Mouse (Mus musculus): ENCODE results near the gene Rwdd2b. TPM values are rescaled to one million over a fixed set of nuclear protein-coding genes. Genes with fewer than 3 reads are reported as not detected.

Rwdd2b gene
- 1 to 10 TPM; 6.9 to 7.6 TPM for total RNA-seq (2021)

DNA sequence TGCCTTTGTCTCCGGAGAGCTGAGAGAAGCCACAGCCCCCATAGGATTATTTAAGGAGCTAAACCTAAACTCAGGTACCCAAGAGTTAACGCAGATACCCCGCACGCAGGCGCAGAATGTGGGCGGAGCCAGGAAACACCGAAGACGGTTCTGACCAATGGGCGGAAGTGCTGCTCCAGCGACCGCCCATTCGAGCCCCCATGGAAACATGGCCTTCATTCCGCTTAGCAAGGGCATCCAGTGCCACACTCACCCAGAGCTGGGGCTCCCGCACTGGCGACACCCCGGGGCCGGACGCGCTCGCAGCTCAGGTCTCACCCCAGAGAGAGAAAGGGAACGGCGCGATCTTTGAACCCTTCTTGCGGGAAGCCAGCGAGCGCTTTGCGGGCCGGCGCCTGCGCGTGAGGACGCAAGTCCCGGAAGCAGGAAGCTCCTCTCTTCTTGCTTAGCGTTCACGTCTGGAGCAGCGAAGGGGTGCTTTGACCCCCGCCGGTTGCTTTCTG, at the start of gene Rwdd2b:
TSS of gene Rwdd2b (minus strand) at position 390 of the 503 bp plus-strand sequence.
- peak; percentile 95 for DNase-seq

DNA sequence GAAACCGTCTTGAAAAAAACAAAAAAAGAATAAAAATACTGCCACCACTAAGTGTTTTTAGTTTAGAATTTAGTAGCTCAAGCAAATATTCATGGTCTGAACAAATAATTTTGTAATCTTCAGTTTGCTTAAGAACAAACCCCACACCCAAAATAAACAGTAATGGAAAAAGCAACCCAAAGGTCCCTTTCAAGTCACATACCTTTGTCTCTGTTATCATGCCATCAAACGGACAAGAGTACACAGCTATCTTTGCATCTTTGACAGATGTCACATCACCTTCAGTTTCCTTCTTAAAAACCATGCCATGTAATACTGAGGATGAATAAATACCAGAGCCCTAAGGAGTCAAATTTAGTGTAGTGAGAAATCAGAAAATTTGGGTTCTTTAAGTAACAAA, 48.2 kb upstream of the Rwdd2b start:
- DNase-seq: no peak

DNA sequence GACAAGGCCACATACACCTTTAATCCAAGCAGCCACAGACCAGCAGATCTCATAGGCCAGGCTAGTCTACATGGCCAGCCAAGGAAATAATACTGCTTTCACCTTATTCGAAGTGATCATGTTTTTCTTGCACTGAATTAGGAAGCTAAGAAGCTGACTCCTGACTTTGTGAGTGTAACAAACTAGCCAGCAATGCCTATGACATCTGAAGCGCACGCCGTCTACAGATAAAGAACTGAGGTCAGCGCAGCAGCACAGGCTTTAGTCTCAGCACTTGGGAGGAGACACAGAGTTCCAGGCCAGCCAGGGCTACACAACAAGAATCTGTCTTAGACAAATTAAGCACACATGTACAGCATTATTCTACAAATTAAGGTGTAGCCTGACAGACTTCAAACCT, 46.4 kb upstream of the Rwdd2b start:
- DNase-seq: no peak

DNA sequence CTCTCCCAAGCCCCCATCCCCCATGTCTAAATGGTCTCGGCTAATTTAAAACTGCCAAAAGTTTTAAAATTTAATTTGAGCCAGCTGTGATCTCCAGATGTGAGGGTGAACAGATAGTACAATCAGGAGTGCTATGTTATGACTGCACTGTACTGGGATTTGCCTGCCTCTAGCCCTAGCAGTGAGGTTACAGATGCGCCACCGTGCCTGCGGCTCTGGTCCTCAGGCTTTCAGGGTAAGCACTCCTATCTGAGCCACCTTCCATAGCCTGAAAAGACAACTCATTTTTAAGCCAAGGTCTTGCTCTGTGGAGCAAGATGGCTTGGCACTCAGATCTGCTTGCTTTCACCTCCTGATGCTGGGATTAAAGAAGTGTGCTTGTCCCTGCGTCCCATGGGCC, 44.0 kb upstream of the Rwdd2b start:
- DNase-seq: no peak

DNA sequence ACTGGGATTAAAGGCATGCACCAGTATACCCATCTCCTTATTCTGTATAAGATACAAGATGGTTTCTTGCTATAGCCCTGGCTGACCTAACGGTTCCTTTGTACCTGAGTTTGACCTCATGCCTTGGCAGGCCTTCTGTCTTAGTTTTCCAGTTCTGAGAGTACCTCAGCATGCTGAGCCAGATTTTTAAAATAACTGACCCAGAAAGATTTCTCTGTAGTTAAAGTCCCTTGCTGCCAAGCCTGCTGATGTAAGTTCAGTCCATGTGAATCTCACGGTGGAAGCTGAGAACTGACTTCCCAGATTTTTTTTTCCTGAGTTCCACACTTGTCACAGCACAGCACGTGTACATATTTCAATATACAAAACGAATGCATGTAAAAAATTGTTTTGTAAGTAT, 30.2 kb upstream of the Rwdd2b start:
- DNase-seq: no peak

DNA sequence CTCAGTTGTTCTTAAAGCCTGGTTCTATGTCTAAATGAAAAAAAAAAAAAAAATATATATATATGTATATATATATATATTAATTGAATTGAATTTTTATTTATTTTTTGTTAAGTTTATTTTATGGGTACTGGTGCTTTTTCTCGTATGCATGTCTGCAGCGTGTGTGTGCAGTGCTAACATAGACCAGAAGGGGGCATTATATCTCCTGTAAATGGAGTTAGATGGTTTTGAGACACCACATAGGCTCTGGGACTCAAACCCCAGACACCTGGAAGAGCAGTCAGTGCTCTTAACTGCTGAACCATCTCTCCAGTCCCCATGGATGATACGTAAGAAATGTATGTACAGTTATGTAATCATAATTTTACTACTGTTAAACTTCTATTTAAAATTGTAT, 18.4 kb upstream of the Rwdd2b start:
- no peak for DNase-seq

DNA sequence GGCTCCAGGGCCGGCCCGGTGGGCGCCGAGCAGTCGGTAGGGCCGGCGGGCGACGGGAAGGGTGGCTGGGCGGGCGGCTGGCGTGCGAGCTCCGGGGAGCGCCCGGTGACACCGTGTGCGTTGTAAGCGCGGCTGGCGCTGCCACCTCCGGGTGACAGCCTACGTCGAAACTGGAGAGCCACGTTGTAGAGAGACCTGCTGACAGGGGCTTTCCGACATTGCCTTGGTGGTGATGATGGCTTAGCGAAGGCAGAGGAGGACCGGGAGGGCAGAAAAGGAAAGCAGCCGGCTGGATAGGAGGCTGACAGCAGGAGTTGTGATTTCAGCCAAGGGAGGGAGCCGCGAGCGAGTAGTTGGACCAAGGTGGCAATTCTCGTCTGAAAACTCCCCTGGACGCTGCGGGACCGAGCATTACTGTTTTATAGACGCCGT, 14.8 kb upstream of the Rwdd2b start:
- DNase-seq: peak; percentile 42

DNA sequence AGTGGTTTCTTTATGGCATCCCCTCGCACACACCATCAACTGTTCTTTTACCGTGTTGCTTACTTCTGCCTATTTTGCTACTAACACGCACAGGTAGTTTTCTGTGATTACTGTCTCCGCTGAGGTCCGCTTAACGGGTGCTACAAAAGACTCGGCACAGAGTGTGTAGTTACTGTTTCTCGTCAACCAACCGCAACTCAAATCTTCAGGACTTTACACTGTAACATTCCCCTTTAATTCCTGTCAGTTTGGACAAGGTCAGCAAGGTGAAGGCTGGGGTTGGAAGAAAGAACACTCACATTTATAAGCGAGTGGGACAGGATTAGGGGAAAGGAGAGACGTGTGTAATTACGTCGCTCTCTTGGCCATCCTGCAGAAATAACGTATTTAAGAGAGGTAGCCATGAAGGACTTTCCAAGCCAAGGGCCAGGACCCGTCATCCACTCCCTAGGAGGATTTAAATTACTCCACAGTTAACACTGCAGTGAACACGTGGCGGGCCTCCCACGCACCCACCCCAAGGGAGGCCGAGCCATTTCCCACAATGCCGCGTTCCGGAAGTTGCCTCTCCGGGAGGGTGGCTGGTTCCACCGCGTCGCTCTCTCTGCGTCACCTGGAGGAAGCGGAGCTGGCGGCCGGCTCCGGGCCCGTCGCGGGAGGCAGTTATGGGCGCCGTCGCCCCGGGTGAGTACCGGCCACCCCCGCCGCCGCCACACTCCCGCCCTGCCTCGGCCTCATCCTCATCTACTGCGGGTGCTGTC, 14.2 kb upstream of the Rwdd2b start, which contains the start of gene Usp16:
TSS of gene Usp16 (plus strand) at position 285 of the 761 bp plus-strand sequence.
- peak; percentile 95 for DNase-seq

DNA sequence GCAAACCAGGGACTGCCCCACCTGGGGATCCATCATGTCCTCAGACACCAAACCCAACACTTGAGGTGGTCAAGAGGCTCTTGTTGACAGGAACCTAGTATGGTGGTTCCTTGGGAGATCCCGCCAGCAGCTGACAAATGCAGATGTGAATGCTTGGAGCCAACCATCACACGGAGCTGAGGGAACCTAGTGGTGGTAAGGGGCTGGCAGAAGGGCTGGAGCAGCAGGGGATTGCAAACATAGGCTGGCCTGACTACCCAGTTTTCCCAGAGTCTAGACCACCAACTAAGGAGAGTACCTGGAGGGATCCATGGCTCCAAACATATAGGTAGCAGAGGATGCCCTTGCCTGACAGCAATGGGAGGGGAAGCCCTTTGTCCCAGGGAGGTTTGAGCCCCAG, 12.9 kb upstream of the Rwdd2b start:
- DNase-seq: no peak

DNA sequence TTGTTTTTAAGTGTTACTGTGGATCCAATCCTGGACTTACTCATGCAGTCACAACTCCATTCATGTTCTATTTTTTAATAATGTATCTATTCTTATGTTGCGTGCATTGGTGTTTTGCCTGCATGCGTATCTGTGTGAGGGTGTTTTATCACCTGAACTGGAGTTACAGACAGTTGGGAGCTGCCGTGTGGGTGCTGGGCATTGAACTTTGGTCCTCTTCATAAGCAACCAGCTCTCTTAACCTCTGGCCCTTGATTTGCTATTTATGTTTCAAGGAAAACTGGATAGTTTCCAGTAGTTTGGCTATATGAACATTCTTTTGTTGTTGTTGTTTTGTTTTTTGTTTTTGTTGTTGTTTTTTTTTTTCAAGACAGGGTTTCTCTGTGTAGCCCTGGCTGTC, 5.2 kb upstream of the Rwdd2b start:
- no peak for DNase-seq

DNA sequence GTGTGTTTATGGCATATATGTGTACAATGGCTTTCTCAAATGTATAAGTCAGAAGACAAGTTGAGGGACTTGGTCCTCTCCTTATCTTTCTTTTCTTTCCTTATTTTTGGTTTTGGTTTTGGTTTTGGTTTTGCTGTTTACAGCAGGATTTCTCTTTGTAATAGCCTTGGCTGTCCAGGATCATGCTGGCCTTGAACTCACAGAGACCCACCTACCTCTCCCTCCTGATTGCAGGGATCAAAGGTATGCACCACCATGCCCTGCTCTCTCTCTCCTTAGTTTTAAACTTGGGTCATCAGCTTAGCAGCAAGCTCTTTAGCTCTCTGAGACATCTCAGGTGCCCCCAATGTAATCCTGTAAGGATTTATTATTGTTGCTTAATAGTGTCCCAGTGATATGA, 4.7 kb upstream of the Rwdd2b start:
- DNase-seq: no peak

DNA sequence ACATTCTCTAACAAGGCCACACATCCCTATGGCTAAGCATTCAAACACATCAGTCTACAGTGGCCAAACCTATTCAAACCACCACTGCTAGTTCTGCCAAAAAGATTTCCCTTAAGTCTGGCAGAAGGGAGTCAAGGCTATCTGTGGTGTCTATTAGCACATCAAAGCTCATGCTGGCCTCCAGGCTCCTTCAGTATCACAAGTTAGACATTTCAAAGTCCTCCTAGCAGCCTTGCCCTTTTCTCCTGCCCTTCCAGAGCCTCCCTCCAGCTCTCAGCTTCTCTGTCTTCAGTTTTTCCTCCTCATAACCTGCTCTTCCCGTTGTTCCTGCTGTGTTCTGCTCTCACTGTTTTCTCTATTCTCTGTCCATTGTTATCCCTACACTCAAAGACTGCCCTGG, 3.7 kb upstream of the Rwdd2b start:
- DNase-seq: no peak

DNA sequence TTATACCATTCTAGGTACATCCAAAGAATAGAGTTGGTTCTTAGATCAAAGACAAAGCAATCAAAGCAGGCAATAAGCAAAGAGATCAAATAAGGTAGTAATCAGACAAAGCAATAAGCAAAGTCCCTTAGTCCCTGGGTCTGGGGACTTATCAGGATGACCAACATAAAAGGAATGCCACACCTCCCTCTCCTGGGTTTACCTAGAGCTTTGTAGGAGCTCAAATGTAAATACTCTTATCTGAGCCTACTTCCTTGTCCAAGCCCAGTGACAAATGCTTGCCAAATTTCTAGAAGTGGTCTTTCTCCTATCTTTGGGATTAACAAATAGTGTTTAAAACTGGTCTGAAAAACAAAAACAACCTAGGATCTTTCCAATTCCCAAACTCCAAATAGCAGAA, 2.9 kb upstream of the Rwdd2b start:
- no peak for DNase-seq

DNA sequence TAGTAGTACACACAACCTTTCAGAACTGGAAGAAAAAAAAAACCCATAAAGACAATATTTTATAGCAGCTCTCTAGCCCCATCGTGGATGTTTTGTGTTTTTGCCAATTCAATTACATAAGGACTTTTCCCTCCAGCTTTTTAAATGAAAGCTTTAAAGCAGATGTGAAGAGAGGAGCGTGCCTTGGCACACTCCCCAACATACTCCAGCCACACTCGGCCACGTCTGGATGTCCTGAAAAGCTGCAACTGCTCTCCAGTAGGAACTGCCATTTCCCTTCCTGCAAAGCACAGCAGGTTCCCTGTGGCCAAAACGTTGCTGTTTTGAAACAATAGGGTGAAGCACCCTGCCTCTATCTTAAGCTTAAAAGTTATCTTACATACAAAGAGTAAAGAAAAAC, 1.9 kb upstream of the Rwdd2b start:
- peak; percentile 26 for DNase-seq

DNA sequence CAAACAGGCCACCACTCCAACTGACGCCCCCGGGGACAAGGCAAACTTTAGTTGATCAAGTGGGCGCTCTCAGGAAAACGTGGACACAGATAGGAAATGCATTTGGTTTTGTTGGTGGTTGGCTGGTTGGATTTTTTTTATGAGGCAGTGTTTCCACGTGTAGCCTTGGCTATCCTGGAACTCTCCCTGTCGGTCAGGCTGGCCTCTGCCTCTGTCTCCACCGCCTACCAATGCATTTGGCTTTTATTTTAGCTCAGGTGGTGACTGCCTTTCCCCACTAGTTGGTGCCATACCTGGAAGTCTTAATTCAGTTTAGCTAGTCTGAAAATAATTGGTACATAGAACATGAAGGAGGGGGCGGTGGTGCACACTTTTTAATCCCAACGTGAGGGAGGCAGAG, 716 bp upstream of the Rwdd2b start:
- DNase-seq: no peak

DNA sequence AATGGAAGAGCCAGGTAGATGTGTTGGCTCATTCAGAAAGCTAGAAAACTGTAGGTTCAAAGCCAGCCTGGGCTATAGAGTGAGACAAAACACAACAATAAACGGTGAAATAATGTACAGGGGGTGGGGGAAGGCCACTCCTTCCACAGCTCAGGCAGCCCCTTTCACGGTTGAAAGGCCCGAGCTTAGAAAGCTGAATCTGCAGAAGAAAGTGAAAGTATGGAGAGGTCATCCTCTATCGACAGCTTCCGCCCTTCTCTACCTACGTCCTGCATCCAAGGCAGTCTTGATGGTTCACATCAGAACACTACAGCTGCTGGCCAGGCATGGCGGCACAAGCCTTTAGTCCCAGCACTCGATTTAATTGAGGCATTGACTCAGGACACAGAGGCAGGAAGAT, 1.7 kb downstream of the Rwdd2b start:
- DNase-seq: no peak

DNA sequence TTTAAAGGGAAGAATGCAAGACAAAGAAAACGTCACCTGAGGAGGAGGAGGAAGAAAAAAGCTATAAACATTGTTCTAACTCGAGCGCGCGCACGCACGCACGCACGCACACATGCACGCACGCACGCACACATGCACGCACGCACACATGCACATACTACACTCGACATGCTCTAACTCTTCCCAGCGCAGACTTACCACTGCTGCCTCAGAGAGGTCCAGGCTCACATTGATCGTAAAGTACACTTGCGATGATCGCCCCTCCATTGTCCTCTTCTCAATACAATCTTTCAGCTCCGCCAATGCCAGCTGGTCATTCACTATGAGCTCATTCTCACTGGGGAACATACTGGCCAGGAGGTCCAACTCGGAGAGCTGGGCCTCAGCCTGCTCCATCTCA, 3.3 kb downstream of the Rwdd2b start:
- DNase-seq: no peak

DNA sequence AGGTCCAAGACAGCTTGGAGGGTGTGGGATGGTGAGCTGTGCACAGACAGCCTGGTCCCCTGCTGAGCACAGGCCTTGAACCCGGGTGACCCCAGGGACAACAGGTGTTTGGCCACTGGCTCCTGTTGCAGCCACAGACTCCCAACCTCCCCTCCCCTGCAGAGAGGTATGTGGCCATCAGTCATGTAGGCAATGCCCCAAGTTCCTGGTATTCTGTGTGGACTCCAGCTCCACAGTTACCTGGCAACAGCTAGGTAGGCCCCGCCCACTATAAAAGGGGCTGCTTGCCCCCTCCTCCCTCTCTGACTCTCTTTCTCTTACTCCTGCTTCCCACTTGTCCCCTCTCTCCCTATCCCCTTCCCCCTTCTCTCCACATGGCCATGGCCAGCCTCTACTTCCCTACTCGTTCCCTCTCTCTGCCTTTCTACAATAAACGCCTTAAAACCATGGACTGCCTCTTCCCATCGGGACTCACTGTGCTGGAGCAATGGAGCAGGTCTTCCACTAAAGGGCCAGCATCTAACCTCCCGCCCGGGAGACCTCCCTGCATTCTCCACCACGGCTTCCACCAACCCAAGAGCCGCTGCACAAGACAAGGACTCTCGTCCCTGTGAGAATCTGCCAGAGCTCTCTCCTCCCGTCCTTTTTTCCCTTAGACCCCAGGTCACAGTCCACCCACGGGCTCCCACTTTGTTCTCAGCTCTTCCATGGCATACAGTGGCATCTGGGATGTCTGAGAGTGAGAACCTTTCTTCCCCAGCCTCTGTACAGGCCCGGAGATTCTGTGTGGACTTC, 4.8 kb downstream of the Rwdd2b start:
- DNase-seq: no peak

DNA sequence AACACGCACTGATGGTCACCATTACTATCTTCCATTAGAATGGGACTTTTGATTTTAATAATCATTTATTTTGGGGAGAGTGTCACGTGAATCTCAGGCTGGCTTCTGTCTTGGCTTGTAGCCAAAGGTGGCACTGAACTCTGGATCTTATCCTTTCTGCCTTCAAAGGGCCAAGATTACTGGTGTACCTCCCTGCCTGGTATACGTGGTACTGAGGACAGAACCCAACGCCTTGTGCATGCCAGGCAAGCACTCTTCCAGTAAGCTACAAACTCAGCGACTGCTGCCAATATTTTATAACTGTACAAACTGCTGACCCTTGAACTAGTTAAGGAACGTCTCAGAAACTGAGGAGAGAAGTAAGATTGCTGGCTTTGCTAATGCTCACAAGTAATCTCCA, 5.4 kb downstream of the Rwdd2b start:
- no peak for DNase-seq

DNA sequence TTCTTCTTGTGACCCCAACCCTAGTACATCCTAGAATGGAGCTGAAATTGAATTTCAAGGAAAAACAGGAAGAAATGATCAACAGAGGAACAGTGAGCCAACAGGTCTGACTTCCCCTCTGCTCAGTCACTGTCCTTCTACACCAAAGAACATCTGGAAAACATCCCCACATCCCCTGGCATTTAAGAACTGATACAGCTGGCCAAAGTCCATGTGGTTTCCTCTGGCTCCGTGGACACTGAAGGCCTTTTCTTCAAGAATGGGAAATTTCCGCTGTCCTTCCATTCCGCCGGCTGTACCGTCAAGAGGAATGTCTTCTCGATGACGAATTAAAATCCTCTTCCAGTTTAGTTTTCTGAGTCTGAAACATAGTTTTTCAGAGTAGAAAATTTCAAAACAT, 6.1 kb downstream of the Rwdd2b start:
- no peak for DNase-seq

DNA sequence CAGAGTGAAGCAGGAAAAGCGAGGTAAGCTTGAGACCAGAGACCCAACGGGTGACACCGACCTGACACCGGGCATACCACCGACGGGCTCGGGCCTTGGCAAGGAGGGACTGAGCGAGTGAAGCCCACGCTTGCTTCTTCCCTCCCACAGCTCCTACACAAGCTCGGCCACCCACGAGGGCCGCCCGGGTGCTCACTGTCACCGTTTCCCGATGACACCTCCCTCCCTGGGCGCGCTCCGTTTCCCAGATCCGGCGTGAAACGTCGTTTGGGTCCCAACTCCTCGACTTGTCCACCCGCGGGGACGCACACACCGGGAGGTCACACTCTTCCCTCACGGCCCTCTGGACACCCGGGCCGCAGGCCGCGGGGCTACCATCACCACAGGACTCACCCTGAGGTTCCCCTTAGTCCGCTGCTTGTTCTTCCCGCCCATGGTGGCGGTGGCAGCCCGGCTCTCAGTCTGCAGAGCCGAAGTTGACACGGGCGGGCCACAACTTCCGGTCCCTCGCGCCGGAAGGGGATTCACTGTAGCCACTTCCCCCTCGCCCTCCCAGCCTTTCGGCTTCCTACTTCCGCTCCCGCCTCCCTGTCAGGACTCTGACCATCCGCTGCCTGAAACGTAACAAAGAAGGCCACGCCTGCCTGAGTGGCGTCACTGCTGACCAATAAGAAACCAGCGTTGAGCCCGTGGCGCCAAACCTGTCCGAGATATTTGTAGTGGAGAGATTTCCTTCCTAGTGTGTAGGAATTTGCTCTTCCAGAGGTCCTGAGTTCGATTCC, 8.1 kb downstream of the Rwdd2b start, which contains the start of gene Ltn1:
TSS of gene Ltn1 (minus strand) at position 580 of the 782 bp plus-strand sequence.
- peak; percentile 99 for DNase-seq

DNA sequence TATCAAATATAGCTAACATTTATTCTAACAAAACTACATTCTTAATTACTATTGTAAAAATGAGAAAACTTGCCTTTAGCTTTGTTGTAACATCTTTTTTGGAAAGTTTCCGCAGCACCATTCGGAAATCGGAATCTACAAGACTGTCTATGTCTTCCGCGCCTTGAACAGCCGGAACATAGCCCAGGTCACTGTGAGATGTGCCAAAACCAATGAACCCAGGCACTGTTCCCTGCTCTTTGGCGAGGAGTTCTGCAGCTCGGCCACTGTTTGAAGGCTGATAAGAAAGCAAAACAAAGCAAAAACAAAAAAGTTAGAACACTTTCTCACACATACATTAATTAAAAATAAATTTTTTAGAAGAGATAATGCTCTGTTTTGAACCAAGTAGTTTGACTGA, 12.9 kb downstream of the Rwdd2b start:
- DNase-seq: no peak

DNA sequence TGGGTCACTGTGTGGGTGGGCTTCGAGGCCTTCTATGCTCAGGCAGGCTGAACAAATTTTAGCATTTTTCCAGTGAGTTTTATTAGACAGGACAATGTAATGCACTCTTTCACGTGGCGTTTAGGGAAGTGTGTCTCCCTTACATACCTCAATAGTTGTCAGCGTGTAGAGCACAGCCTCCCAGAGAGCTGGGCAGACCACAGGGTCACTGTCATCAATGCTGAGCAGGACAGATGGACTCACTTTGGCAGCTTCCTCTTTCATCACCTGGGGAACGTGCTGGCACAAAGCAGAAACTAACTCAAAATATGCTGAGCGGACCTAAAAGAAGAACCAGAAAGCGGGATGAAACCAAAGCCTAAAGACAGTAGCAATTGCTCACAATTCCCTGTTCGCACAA, 19.7 kb downstream of the Rwdd2b start:
- DNase-seq: no peak
